Mouse (Mus musculus): ENCODE results near the gene Crybb1.

Gene Crybb1

DNA sequence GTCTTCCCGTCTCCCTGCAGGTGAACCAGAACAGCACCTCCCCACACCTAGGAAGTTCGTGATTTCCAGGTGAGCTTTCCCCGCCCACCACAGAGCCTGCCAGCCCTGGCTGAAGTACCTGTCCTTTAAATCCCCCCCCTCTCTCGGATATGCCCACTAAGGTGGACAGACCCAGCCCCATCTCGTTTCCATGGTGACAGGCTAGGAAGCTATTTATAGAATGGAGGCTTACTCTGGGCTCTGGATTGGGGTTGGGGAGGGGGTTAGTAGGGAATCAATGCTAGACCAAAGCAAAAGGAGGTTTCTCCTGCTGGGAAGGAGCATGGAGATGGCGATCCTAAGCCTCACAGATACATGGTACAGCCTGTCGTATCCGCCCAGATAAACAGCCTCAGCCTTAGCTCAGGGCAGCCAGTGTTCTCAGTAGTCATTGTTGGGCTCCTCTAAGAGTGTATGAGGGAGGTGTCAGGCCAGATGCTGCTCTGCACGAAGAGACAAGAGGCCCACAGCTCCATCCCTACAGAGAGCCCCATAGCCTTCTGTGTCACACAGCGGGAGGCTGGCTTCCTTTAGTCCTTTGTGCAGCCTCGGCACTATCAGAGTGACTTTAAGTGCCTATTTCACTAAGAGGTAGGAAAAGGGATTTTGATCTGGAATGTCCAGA is 57.7 kb downstream of the Crybb1 start:
- no peak for DNase-seq

DNA sequence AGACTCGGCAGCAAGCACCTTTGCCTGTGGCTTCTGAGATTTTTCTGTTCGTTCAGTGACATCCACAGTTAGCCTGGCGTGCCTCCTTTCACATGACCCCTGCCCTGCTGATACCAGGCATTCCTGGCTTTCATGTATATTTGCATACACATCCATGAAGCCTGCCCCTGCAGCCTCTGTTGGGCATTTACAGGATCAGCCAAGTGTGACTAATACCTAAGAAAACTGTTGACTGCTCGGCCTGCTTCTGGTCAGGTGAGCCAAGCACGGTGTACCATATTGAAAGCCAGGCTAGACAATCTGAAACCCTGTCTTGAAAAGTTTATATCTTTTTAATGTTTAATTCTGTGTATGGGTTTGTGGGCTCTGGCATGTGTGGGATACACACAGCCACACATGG is 60.9 kb downstream of the Crybb1 start:
- no peak for DNase-seq

DNA sequence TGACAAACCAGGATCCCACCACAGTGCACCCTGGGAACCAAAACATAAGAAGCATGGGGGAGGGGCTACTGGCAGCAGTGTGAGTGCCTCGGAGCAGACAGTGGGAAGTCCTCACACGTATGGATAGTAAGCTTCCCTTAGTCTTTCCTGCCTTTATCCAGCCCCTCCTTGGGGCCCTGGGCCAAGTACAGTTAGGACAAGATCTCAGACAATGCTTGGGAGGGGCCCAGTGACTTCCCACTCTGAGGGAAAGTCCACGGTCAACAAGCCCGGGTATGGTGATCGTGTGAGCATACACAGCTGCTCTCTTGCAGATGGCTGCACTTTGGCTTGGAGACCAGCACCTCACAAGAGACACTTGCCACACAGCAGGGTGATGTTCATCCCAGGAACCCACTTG is 61.7 kb downstream of the Crybb1 start:
- no peak for DNase-seq

Measured in cerebellum, postnatal 14 days (tissue).